Mouse (Mus musculus): ENCODE measurements around the gene Golph3.

The Golph3 gene

DNA sequence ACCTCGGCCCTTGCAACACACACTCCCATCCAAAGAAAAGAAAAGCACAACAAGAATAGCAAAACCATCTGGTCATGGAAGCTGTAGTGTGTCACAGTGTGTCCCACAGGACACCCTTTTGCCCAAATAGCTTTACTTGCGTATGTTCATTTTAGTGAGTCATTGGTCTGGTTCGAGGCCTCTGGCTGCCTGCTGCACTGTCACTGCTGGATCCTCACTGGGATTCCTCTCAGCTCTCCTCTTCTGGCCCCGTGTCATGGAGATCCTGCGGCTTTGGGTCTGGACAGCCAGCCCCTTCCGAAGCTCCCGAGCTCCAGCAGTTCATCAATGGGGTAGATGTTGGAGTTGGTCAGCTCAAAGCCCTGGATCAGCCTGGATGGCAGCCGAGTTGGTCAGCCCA, 2.8 kb upstream of the Golph3 start:
- no peak for DNase-seq (ENCODE audit: low spot score)

DNA sequence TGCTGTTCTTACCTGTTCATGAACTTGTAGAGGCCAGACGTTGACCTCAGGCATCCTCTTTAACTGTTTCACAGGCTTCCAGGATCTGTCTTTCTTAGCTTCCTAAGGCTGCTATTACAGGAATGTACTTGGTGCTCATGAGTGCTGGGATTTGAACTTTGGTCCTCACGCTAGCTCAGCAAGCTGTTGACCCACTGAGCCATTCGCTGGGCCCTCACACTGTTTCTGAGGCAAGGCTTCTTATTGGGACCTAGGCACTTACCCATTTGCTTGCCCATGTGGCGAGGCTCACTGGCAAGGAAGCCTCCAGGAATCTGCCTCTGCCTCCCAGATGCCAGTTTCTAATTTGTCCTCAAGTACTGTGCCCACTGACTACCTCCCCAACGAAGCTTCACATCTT, 1.4 kb upstream of the Golph3 start:
- no peak for DNase-seq (ENCODE audit: low spot score)

DNA sequence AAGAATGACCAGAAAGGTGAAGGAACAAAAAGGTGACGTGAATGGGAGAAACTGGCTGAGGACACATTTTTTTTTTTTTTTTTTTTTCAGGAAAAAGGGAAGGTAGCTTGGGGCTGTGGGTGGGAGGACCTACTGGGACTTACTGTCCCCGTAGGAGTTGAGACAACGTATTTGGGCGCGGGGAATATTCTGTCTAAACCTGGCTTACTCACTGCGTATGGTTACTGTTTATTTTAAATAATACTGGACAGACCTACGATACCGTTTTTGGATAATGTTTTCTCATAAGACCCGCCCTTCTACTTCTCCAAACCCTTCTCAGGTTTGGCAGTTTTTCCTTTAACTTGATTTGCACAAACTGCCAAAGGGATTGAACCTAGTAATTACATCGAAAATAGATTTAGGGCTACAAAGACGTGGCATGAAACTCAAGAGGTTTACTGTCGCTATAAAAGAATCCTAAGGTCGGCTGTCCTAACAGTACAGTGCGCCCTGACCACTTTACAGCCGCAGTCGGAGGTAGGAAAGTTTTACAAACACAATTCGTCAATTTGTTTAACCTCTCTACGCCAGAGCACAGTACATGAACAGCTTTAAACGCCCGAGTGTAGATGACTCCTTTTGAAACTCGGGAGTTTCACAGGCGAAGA, 684 bp upstream of the Golph3 start:
- DNase-seq (ENCODE audit: low spot score) = no peak

DNA sequence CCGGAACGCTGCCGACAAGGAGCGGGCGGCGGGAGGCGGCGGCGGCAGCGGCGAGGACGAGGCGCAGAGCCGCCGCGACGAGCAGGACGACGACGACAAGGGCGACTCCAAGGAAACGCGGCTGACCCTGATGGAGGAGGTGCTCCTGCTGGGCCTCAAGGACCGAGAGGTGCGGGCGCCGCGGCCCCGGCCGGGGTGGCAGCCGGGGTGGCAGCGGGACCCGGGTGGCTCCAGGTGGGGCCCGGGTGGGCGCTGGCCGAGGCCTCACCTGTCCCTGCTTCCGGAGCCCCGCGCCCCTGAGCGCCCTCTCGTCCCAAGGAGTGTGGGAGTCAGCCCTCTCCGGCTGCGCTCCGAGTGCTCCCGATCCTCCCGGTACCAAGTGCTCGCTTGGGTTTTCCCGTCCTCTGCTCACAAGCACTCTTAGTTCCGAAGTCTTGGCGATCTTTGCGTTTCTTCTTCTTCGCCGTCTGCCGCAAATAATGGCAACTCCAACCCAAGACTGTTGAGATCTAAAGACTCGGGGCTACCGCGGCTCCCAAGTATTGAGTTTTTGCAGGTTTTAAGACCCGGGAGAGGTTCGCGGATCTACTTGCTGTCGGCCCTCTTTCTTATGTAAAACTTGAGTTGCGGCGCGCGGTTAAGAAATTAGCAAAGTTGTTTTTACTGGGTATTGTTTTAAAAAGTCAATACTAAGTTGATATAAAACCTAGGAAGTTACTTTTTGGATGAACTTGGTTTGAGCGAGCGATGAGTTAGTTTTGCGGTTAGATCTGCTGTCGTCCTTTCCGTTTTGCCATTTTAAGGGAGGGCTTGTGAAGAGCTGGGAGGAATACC, 755 bp downstream of the Golph3 start, which contains the start of gene 1810049J17Rik:
1810049J17Rik (minus strand) TSS at position 112 of the 834 bp plus-strand sequence.
- peak; percentile 18 for DNase-seq (ENCODE audit: low spot score)

DNA sequence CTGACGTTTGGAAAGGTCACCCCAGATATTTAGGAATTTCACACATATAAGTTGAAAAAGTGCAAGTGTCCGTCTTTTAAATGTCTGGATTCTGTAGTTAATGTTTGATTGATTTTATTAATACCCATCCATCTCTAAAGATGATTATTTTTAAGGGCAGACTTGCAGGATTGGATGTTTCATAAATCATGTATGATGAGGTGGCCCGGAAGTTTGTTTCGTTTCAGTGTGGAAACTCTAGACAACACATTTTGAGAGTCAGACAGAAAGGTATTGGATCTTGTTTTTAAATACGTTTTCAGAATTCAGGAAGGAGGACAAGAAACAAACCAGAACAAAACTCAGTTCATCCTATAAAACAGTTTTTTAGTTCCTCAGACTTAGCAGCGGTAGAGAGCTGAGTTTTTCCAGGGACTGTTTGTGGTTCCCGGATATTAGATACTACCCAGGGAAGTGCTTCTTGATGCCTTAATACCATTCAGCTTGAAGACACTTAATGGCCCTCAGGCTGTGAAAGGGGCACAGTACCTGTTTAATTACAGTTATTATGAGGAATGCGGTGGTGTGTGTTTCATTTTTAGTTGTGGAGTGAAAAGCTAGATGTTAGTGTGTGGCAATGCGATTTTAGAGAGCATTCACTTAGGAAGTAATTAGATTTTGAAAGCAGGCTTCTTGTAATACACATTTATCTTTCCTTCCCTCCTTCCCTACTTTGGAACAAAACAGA, 1.6 kb downstream of the Golph3 start:
- DNase-seq (ENCODE audit: low spot score) = no peak

DNA sequence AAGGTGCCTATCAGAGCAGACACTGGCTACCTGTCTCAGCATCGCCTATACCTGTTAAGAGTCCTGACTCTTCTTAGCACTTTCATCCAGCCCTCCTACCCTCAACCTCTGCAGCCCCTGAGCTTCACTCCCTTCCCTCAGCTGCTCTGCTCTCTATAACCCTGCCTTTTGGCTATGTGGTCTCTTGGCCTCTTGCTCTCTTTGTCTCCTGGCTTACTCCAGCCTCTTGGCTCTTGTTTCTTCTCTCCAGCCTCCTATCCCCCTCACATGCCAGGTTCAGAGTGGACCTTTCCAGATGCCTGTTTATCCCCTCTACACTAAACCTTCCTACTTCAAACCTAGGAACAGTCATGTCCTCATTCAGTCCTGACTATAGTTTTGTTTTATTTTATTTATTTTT, 3.1 kb downstream of the Golph3 start:
- DNase-seq (ENCODE audit: low spot score) = no peak

DNA sequence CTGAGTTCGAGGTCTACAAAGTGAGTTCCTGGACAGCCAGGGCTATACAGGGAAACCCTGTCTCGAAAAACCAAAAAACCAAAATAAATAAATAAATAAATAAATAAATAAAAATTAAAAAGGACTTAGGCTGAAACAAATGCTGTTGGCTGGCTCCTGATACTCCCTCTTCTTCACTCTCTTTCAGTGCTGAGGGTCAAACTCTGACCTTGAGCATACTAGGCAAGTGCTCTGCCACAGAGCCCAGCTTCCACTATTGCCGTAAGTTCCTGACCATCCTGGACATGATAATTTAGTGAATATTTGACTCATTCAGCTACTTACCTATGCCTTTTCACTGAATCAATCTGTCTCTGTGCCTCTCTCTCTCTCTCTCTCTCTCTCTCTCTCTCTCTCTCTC, 9.1 kb downstream of the Golph3 start:
- no peak for DNase-seq (ENCODE audit: low spot score)

DNA sequence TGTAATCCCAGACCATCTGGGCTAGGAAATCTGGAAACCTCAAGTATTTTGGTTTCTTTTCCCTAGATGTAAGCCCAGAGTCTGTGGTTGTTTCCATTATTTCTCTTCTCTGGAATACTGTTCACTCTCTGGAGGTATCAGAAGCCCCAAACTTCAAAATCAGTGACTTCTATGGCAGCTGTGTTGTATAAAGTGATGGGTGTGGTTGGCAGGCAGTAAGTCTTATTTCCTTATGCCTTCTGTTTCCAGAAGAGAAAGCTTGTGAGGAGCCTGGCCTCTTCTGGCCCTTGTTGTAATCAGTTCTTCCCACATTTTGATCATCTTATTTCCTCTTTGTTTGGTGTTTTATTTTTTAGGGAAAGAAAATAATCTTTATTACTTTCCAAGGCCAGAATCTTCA, 9.6 kb downstream of the Golph3 start:
- no peak for DNase-seq (ENCODE audit: low spot score)

DNA sequence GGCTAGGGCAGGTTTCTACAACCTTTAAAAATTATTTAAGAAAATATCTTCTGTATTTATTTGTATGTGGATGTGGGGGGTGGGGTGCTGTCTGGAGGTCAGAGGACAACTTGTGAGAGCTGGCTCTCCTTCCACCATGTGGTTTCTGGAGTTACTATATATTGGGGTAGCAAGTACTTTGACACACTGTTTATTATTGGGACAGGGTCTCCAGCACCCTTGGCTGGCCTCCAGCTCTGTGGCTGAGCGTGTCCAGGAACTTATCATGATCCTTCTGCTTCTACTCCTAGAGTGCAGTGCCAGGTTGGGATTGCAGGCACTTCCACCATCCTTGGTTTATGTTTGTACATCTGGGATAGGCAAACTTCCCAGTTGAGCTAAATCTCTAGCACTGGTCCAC, 10.1 kb downstream of the Golph3 start:
- no peak for DNase-seq (ENCODE audit: low spot score)

DNA sequence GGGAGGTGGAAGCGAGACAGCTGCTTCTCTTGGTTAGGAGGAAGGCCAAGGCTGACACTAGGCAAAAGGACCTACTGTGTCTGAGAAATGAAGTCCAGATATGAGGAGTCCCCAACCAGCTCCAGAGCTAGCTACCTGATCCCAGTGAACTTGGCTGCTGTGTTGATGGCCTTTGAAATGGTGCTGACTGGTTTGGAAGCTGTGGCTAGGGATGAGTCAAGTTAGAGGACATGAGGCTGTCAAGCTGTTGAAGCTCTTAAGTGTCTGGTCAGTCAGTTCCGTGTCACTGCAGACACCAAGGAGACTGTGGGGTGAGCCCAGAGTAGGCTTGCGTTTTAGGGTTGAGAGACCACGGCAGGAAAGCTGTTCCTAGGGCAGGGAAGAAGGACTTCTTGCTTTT, 13.1 kb downstream of the Golph3 start:
- DNase-seq (ENCODE audit: low spot score) = no peak

DNA sequence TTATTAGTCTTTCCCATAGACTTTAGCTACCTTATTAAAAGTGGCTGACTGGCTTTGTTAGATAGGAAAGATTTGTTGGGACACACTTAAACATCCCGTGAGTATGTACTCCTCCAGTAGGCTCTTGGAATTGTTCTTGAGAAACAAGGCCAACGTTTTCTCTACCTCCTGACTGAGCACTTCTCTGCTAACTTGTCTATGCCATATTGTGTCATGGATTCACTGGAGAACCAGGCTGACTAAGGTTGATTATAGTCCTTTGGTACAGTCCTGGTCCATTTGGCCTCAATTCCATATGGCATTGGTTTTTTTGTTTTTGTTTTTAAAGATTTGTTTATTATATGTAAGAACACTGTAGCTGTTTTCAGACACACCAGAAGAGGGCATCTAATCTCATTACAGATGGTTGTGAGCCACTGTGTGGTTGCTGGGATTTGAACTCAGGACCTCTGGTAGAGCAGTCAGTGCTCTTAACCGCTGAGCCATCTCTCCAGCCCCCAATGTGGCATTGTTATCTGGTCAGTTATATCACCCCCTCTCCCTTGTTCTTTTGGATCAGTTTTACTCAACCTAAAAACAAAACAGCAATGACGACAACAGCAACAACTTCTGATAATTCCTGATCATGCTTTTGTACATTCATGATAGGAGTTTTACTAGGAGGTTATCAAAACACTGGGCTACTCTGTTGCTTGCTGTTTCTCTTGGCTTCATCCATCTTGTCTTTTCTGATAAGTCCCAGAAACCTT, 16.0 kb downstream of the Golph3 start:
- no peak for DNase-seq (ENCODE audit: low spot score)

DNA sequence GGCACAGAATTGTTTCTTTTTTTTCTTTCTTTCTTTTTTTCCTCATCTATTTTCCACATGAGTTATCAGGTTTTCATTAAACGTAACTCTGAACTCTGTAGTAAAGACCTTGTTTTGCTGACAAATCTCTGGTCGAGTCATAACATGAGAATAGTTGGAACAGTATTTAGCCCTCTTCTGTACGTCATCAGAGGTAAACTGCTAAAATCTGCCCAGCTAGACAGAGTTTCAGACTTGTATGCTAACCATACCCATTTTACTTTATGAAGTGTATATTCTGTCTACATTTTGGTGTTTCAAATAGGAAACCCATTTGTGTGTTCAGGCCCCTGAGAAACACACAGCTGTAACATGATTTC, 16.5 kb downstream of the Golph3 start:
- no peak for DNase-seq (ENCODE audit: low spot score)

DNA sequence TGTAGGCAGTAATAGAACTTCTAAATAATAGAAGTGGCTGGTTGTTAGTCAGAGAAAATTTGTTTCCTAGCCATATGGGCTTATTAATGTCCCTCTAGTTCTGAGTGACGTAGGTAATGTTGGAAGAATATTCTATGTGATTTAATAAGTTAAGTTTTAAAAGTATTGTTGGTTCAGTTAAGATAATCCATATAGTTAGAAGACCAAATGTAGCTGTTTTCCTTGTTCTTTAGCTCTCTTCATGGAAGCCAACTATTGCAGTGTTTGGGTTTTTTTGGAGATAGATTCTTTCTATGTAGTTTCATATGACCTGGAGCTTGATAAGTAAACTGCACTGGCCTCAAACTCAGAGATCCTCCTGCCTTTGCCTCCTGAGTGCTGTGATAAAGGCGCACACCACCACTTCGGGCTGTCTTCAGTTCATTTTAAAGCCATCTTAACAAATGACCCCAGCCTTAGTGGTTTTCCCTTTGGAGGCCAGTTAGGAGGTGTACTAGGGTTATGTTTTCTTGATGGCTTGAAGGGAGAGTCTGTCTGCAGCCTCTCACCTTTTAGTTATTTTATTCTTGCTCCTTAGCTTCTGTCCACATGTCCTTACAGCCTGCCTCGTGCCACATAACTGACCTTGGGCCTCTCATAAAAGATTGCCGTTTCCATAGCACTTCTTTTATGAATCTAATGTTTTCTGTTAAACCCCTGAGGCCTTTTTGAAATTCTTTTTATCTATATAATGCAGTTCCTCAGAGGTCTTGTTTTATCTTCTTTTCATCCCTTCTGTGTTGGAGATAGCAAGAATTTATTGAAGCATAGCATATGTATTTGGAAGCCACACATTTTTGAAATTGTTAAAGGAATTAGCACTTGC, 19.5 kb downstream of the Golph3 start:
- no peak for DNase-seq (ENCODE audit: low spot score)

DNA sequence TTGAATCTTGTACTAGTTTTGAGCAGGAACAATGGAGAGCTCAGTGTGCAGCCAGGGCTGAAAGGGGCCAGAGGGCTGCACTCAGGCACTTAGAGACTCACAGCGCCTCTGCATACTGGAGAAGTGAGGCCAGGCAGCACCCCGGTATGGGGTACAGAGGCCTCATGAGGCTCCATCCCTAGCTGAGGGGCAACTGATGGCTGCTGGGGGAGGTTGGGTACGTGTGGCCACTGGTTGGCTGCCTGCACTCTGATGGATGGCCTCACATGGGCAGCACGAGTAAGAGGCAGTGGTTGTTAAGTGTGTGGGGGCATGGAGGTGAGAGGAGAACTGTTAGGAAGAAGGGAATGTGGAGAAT, 20.1 kb downstream of the Golph3 start:
- DNase-seq (ENCODE audit: low spot score) = no peak

DNA sequence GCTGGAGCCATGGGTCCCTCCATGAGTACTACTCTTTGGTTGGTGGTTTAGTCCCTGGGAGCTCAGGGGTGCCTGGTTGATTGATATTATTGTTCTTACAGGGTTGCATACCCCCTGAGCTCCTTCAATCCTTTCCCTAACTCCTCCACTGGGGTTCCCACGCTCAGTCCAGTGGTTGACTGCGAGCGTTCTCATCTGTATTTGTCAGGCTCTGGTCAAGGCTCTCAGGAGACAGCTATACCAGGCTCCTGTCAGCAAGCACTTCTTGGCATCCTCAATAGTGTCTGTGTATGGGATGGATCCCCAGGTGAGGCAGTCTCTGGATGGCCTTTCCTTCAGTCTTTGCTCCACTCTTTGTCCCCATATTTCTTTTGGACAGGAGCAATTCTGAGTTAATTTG, 25.7 kb downstream of the Golph3 start:
- no peak for DNase-seq (ENCODE audit: low spot score)

DNA sequence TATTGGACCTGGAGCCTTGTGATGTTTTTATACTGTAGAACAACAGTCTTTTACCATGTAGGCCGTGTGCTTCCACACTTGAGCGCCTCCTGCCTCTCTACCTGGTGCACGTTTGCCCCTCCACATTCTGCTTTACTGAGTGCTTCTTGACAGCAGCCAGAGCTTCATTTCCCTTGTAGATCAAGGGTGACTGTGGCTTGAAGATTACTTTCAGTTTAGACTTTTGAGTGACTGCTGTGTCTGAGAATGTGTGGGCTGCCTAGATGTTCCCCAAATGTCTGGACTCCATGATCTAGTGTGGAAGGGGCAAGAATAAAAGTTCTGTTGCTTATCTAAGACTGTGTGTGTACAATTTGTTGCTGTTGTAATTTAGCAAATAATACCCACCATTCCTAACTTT, 27.7 kb downstream of the Golph3 start:
- no peak for DNase-seq (ENCODE audit: low spot score)

DNA sequence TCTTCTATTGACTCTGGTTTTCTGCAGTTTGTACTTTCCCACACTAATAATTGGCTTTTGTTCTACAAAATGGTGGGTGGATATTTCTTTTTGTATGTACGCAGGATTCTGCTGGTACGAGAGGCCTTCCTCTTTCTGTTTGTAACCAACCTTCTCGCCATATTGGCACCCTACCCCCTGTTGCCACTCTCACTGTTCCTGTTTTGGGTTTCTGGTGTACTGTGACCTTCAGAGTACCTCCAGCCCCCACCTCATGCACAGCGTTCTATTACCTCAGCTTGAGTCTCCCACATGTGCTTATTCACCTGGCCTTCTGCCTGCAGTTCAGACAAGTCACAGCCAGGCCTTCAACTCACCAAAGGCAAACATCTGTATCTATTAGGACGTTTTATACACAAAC, 28.6 kb downstream of the Golph3 start:
- no peak for DNase-seq (ENCODE audit: low spot score)

DNA sequence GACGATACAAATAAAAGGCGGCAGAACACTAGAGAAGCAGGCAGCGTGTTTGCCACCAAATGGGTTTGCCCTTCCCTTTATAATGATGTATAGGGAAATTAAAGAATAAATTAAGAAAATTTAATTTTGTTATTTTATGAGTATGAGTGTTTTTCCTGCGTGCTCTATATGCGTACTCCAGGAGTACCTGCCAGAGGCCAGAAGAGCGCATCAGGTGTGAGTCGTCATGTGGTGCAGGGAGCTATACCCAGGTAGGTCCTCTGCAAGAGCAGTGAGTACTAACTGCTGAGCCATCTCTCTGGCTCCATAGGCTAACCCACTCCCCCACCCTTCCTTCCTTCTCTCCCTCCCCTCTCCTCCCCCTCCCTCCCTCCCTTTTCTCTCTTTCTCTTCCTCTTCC, 30.2 kb downstream of the Golph3 start:
- no peak for DNase-seq (ENCODE audit: low spot score)

DNA sequence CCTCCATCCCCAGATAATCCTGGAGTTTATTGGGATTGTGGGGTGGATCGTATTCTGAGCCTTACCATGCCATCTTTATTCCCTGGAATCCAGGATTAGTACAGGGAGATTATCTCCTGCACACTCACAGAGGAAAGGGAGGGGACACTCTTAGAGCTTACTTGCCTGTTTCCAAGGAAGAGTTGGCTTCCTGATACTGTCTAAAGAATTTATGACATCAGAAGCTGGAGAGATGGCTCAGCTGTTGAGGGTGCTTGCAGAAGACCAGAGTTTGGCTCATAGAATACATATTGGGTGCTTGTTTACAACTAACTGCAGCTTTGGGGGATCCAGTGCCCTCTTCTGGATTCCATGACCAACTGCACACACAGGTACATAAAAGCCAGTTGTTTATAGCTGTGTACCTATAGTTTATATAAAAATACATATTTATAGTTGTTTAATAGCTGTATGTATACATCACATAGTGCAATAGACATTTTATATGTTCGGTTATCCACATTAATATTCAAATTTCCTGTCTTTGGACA, 33.1 kb downstream of the Golph3 start:
- no peak for DNase-seq (ENCODE audit: low spot score)

DNA sequence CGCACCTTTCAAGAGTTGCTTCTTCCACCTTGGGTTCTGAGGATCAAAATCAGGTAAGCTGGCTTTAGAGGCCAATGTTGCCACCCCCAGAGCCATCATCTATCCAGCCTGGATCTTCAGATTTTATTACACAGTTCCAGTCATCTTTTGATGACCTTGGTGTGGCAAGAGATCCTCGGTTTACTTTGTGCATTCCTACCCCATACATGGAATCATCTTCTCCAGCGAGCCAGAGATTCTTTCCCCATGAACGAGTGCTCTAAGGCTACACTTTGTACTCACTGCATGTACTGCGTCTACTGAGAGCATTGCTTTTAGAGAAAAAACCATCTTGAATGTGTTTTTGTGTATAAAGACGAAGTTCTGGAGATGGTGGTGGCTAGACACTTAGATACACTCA, 34.0 kb downstream of the Golph3 start:
- no peak for DNase-seq (ENCODE audit: low spot score)

DNA sequence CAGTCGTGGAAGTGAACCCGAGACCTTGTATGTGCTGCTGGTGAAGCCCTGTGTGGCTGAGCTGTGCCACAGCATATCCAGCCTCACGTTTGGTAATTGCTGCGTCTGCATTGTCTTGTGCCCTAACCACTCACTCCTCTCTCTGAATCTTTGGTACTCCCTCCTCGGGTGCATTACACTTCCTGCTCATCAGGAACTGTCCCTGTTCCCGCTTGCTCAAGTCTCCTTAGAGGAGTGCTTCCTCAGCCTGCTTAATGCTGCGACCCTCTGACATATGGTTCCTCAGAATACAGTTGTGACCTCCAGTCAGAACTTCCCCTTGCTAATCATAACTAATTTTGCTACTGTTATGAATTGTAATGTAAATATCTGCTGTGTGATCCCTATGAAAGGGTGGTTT, 34.7 kb downstream of the Golph3 start:
- no peak for DNase-seq (ENCODE audit: low spot score)

Data from ovary, postnatal 10 days (tissue).